Mouse (Mus musculus) liver, embryonic 18 days (tissue): ENCODE data around the gene Mgst3. TPM values are rescaled to one million over a fixed set of nuclear protein-coding genes. Genes with fewer than 3 reads are reported as not detected.

Source experiments
- polyA plus RNA-seq: library from polyadenylated mRNA; depleted of rRNA; stranded (reverse); fragments of >200 nt; gene quantifications from 2 replicates; pipeline ENCODE4 v1.2.3, GENCODE M21; 2012; rRNA removed

Gene Mgst3
- polyA plus RNA-seq = 147 and 156 TPM in 2 replicates

DNA sequence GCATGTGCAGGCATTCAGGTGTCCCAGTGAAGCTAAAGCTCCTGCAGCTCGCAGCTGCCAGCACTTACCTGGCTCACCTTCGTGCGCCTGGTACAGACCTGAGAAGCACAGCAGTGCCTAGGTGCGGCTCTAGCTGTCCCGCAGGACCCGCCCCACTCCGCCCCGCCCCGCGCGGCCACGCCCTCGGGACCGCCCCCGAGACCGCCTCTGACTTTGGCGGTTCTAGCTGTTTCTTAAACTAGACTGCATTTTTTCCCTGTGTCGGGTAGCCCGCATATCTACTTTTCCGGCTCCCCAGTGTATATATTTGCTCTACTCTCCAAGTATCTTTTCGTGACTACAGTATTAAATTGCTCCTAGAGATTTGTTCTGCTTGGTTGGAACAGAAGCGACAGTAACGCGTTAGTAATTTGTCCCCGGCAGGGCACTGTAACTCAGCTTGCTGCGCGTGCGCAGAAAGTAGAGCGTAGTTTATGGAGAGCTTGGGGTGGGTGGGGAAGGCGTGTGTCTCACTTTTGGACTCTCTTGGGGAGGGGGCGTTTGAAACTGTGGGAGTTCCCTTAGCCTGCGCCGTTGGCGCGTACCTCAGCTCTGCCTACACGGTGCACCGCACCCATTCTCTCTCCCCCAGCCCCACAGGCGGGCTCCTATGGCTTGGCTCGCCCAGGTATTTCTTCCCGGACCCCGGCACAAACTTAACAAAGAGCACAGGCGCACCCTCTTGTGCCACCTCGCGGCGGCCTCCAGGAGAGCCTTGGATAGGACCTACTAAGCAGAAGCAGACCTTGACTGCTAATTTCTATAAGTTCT is at the start of gene Mgst3:
Mgst3 (minus strand) TSS at position 159 of the 810 bp plus-strand sequence.

DNA sequence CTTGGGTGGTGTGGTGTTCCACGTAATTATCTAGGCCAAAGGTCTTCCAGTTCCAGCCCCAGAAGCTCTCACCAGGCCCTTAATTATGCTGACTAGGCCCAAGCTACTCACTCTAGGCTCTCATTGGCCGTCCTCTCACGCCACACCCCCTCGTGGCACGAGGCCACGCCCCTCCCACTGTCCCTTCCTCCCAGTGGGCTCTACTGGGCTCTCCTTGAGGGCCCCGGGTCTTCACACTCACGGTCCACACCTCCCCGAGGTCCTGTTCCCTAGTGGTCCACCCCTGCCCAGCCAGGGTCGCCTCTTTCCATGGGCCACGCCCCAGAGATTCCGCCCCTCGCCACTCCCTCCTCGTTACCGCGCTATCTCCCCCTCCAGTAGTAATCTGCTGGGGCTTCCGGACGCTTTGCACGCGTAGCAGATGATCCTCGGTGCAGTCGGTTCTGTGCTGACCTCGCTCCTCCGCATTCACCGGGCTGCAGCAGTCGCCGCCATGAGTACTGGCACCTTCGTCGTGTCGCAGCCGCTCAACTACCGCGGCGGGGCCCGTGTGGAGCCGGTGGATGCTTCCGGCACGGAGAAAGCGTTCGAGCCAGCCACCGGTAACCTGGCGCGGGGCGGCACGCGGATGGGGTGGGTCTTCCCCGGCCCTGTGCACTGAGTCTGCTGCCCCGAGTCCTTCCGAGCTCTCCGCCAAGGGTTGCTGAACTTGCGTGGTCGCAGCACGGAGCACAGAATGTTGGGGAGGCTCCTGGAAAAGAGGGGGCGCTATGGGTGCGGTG is 43.6 kb downstream of the Mgst3 start, which contains the start of gene Aldh9a1:
Aldh9a1 (plus strand) TSS at position 177 of the 782 bp plus-strand sequence.

Other genes with a start within 250 kb of the Mgst3 start
- 11.9 and 13.6 TPM in 2 replicates for gene Uck2, start 108.5 kb downstream of the Mgst3 start, polyA plus RNA-seq
- gene Tmco1, start 85.5 kb downstream of the Mgst3 start, polyA plus RNA-seq = 53.2 and 53.3 TPM in 2 replicates
- 40.0 and 40.3 TPM in 2 replicates for gene Aldh9a1, start 43.9 kb downstream of the Mgst3 start, polyA plus RNA-seq
- gene Lrrc52, start 72.9 kb upstream of the Mgst3 start, polyA plus RNA-seq = not detected in 2 replicates
- gene Rxrg, start 204.5 kb upstream of the Mgst3 start, polyA plus RNA-seq = 0.07 and 0.08 TPM in 2 replicates